Mouse (Mus musculus): Measurements from ENCODE around the gene Fcho2.

DNA sequence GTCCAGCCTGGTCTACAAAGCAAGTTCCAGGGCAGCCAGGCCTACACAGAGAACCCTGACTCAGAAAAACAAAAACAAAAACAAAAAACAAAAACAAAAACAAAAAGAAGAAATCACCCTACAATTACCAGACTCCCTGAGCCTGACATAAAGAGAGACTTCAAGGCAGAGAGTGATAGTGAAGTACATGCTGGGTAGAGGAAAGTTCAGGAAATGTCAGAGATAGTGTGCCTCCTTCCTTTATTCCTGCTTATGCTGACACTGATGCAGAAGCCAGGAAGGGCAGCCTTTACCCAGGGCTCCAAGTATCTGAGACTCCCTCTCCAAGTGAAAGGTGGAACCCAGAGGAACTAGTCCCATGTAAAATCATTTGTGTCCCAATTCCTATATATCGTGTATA is 10.8 kb downstream of the Fcho2 start:
- no peak for TF ChIP-seq POLR2A (IDR thresholded peaks at IDR 0.05; ENCODE audit: borderline replicate concordance, extremely low read depth, insufficient read depth, insufficient read length, poor library complexity, severe bottlenecking)
- TF ChIP-seq CTCF (IDR thresholded peaks at IDR 0.05; ENCODE audit: borderline replicate concordance, extremely low read depth, insufficient read depth, insufficient read length): no peak

Measured in brain, embryonic 14.5 days (tissue).